Mouse (Mus musculus) cerebellum, adult (tissue): Measurements from ENCODE around the gene Nolc1.
"Not testable (repeated sequence)": the region's sequence is repeated elsewhere in the genome, so short reads cannot be mapped to it uniquely, and the experiment has no call there.

Experiments used
- ATAC-seq: cut with Nextera tagmentation; 2 replicates; pipeline ENCODE4 v1.9.2; 2017; ENCODE audit warnings: mild to moderate bottlenecking, moderate library complexity, mixed read lengths; ENCODE audit not compliant: insufficient number of reproducible peaks, low FRiP score, low TSS enrichment

Nolc1 gene

GRCm38 (mm10) chr19:46085185-46085584, 9.5 kb downstream of the Nolc1 start:
- ATAC-seq: no peak

GRCm38 (mm10) chr19:46086337-46086736, 10.7 kb downstream of the Nolc1 start:
- no peak for ATAC-seq

GRCm38 (mm10) chr19:46087871-46088270, 12.2 kb downstream of the Nolc1 start:
- ATAC-seq: no peak

GRCm38 (mm10) chr19:46091641-46092040, 16.0 kb downstream of the Nolc1 start:
- no peak for ATAC-seq

GRCm38 (mm10) chr19:46094144-46094543, 18.5 kb downstream of the Nolc1 start:
- no peak for ATAC-seq

GRCm38 (mm10) chr19:46095291-46095690, 19.6 kb downstream of the Nolc1 start:
- ATAC-seq: no peak

GRCm38 (mm10) chr19:46096396-46096795, 20.7 kb downstream of the Nolc1 start:
- ATAC-seq: no peak

GRCm38 (mm10) chr19:46099561-46099960, 23.9 kb downstream of the Nolc1 start:
- no peak for ATAC-seq

GRCm38 (mm10) chr19:46103437-46104186, 27.9 kb downstream of the Nolc1 start:
- ATAC-seq: no peak

- no peak for ATAC-seq
These were observed 28.5 kb downstream of the Nolc1 start for GRCm38 (mm10) chr19:46104187-46104557.

GRCm38 (mm10) chr19:46110214-46110613, 34.6 kb downstream of the Nolc1 start:
- no peak for ATAC-seq

- ATAC-seq: no peak
These were observed 35.1 kb downstream of the Nolc1 start for GRCm38 (mm10) chr19:46110781-46111180.

- no peak for ATAC-seq
These were observed 39.0 kb downstream of the Nolc1 start for GRCm38 (mm10) chr19:46114617-46115016.

- no peak for ATAC-seq
These were observed 43.8 kb downstream of the Nolc1 start for GRCm38 (mm10) chr19:46119458-46119857.

- ATAC-seq: no peak
These were observed 45.2 kb downstream of the Nolc1 start for GRCm38 (mm10) chr19:46120872-46121271.

- ATAC-seq: no peak
These were observed 48.2 kb downstream of the Nolc1 start for GRCm38 (mm10) chr19:46123876-46124275.

GRCm38 (mm10) chr19:46124651-46125050, 49.0 kb downstream of the Nolc1 start:
- no peak for ATAC-seq

GRCm38 (mm10) chr19:46126301-46126700, 50.6 kb downstream of the Nolc1 start:
- ATAC-seq: no peak

- not testable (repeated sequence) for ATAC-seq
These were observed 54.1 kb downstream of the Nolc1 start for GRCm38 (mm10) chr19:46129737-46130136.

GRCm38 (mm10) chr19:46131283-46131682, 55.6 kb downstream of the Nolc1 start:
- ATAC-seq: no peak

- no peak for ATAC-seq
These were observed 56.2 kb downstream of the Nolc1 start, which contains the start of gene Elovl3 for GRCm38 (mm10) chr19:46131694-46132525. Gene Elovl3 (plus strand): TSS chr19:46131897.
